ENCODE assay signal across 8 mouse cellular contexts in the genomic region with DNA sequence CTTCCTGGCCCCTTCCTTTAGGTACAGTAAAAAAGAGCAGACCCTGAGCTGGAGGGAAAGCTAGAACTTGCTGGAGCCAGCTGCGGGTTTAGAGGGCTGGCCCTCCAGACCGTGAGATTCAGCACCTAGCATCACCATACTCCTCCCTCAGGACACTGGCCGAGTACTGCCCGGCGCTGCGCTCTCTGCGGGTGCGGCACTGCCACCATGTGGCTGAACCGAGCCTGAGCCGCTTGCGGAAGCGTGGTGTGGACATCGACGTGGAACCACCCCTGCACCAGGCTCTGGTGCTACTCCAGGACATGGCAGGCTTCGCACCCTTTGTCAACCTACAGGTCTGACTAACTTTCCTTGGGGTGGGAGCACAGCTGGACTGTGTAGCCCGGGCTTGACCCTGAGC. TPM values are rescaled to one million over a fixed set of nuclear protein-coding genes. Genes with fewer than 3 reads are reported as not detected.
A peak's percentile ranks its signal among the peaks of the same experiment; 100 is the strongest.
DNase-seq lines count a peak whose midpoint lies in the region; ATAC-seq and TF ChIP-seq lines count a peak whose summit lies in the region.

No protein-coding gene starts in this region.

- no peaks in the 10 kb centered on the region for H3K9me3 ChIP-seq in heart, embryonic 10.5 days
- H3K9me3 ChIP-seq in kidney, embryonic 14.5 days (ENCODE audit: control insufficient read depth, low read length), result no peaks in the 10 kb centered on the region
- H3K9me3 ChIP-seq in liver, embryonic 15.5 days (replicated peaks), result no peaks in the 10 kb centered on the region

- no peaks in the 10 kb centered on the region for H3K79me3 ChIP-seq in C2C12 (ENCODE audit: low read depth)

- H3ac ChIP-seq in C2C12 (ENCODE audit: control insufficient read depth, insufficient read length, low read depth), result no peak overlapping the region

- peaks cover 10% of the 10 kb centered on the region for H3K27me3 ChIP-seq in C2C12 (ENCODE audit: control insufficient read depth, insufficient read depth, insufficient read length)
- H3K27me3 ChIP-seq in heart, embryonic 10.5 days (ENCODE audit: insufficient read depth, poor library complexity, severe bottlenecking), result peaks cover 34% of the 10 kb centered on the region
- peaks cover 22% of the 10 kb centered on the region for H3K27me3 ChIP-seq in kidney, embryonic 14.5 days (ENCODE audit: control insufficient read depth, insufficient read depth, low read length)
- peaks cover 38% of the 10 kb centered on the region for H3K27me3 ChIP-seq in liver, embryonic 15.5 days
- no peaks in the 10 kb centered on the region for H3K27me3 ChIP-seq in testis, adult 2 months (ENCODE audit: control insufficient read depth, insufficient read depth, low read length)

- H3K4me3 ChIP-seq in C2C12 (ENCODE audit: insufficient read depth, poor library complexity, severe bottlenecking), result no peak overlapping the region
- no peak overlapping the region for H3K4me3 ChIP-seq in embryonic fibroblast, embryonic 13.5 days (ENCODE audit: insufficient read depth, low read length)
- no peak overlapping the region for H3K4me3 ChIP-seq in heart, embryonic 10.5 days
- H3K4me3 ChIP-seq in kidney, embryonic 14.5 days (ENCODE audit: low read length), result no peak overlapping the region
- H3K4me3 ChIP-seq in liver, embryonic 15.5 days (replicated peaks), result peak overlapping the region; percentile 83
- 0 out of 2 replicates have a peak overlapping the region, but pooled peaks have one; percentile 5 for H3K4me3 ChIP-seq in testis, adult 2 months (ENCODE audit: control insufficient read depth, low read depth, low read length)

- no peaks in the 10 kb centered on the region for H3K79me2 ChIP-seq in C2C12 (ENCODE audit: control insufficient read depth, insufficient read depth)

- TF ChIP-seq CTCF in C2C12 (IDR thresholded peaks at IDR 0.05; ENCODE audit: control insufficient read depth, insufficient read depth, insufficient read length), result peak; percentile 99
- TF ChIP-seq CTCF in embryonic fibroblast, embryonic 13.5 days (IDR thresholded peaks at IDR 0.05; ENCODE audit: borderline replicate concordance, insufficient read depth, low read length), result peak; percentile 99
- peak; percentile 72; the same call in 1 of the 2 replicates for TF ChIP-seq CTCF in testis, adult 2 months (IDR thresholded peaks at IDR 0.05; ENCODE audit: control insufficient read depth, insufficient read depth, insufficient replicate concordance, low read depth, low read length)

- no peak for TF ChIP-seq POLR2A in embryonic fibroblast, embryonic 13.5 days (IDR thresholded peaks at IDR 0.05; ENCODE audit: low read depth, low read length)
- no peak for TF ChIP-seq POLR2A in testis, adult 2 months (IDR thresholded peaks at IDR 0.05; ENCODE audit: control insufficient read depth, low read depth, low read length)

- peak; percentile 54 for ATAC-seq in kidney, embryonic 14.5 days (ENCODE audit: low FRiP score, low TSS enrichment)
- ATAC-seq in liver, embryonic 15.5 days (ENCODE audit: insufficient read depth), result peak; percentile 32

- no peak overlapping the region for H3K4me2 ChIP-seq in kidney, embryonic 14.5 days (replicated peaks; ENCODE audit: low read depth, low read length)
- H3K4me2 ChIP-seq in liver, embryonic 15.5 days, result peak overlapping the region; percentile 100

- WGBS in heart, embryonic 10.5 days, result 5% methylated on average over 16 of the region's 16 CpGs
- 7% methylated on average over 16 of the region's 16 CpGs for WGBS in kidney, embryonic 14.5 days
- 5% methylated on average over 16 of the region's 16 CpGs for WGBS in liver, embryonic 15.5 days (ENCODE audit: insufficient replicate concordance)

- peak; percentile 87 for DNase-seq in adrenal gland, postnatal 25 days
- peak; percentile 94 for DNase-seq in heart, embryonic 10.5 days (ENCODE audit: low spot score)
- DNase-seq in neural tube, embryonic 10.5 days (ENCODE audit: extremely low spot score, low spot score), result peak; percentile 79

- no peak overlapping the region for H3K9ac ChIP-seq in kidney, embryonic 14.5 days (ENCODE audit: low read depth, low read length)
- H3K9ac ChIP-seq in liver, embryonic 15.5 days, result no peak overlapping the region

- no peaks in the 10 kb centered on the region for H3K36me3 ChIP-seq in C2C12 (ENCODE audit: control insufficient read depth, insufficient read depth)
- H3K36me3 ChIP-seq in heart, embryonic 10.5 days, result peaks cover 24% of the 10 kb centered on the region
- H3K36me3 ChIP-seq in kidney, embryonic 14.5 days (ENCODE audit: control insufficient read depth, insufficient read depth, low read length), result peaks cover 21% of the 10 kb centered on the region
- peaks cover 20% of the 10 kb centered on the region for H3K36me3 ChIP-seq in liver, embryonic 15.5 days (replicated peaks)
- no peaks in the 10 kb centered on the region for H3K36me3 ChIP-seq in testis, adult 2 months (ENCODE audit: control insufficient read depth, insufficient read depth, low read length)

- no peak overlapping the region for H3K27ac ChIP-seq in embryonic fibroblast, embryonic 13.5 days (ENCODE audit: insufficient read depth, low read length)
- no peak overlapping the region for H3K27ac ChIP-seq in heart, embryonic 10.5 days
- H3K27ac ChIP-seq in kidney, embryonic 14.5 days (ENCODE audit: low read depth, low read length), result no peak overlapping the region
- H3K27ac ChIP-seq in liver, embryonic 15.5 days (replicated peaks), result 0 out of 2 replicates have a peak overlapping the region, but pooled peaks have one; percentile 91
- no peak overlapping the region for H3K27ac ChIP-seq in testis, adult 2 months (ENCODE audit: control insufficient read depth, insufficient read depth, low read depth, low read length)

- no peaks in the 10 kb centered on the region for H3K4me1 ChIP-seq in embryonic fibroblast, embryonic 13.5 days (ENCODE audit: control insufficient read depth, insufficient read depth, low read length)
- peaks cover 35% of the 10 kb centered on the region for H3K4me1 ChIP-seq in heart, embryonic 10.5 days
- H3K4me1 ChIP-seq in kidney, embryonic 14.5 days (ENCODE audit: control insufficient read depth, insufficient read depth, low read length), result peaks cover 8% of the 10 kb centered on the region; the same call in 1 of the 2 replicates
- peaks cover 39% of the 10 kb centered on the region for H3K4me1 ChIP-seq in liver, embryonic 15.5 days (replicated peaks)
- H3K4me1 ChIP-seq in testis, adult 2 months (ENCODE audit: control insufficient read depth, insufficient read depth, low read length), result peaks cover 18% of the 10 kb centered on the region

TF ChIP-seq in C2C12, 6 proteins besides CTCF, POLR2A, EP300 and RAD21 (continues in another document):
- no peak for TF ChIP-seq FOSL1 (IDR thresholded peaks at IDR 0.05; ENCODE audit: insufficient read depth, low read length, poor library complexity, severe bottlenecking)
- no peak for TF ChIP-seq MYOG (IDR thresholded peaks at IDR 0.05; ENCODE audit: control insufficient read depth, extremely low read depth, insufficient read length)
- no peak for TF ChIP-seq CEBPB (IDR thresholded peaks at IDR 0.05; ENCODE audit: low read depth)

RNA-seq across cellular contexts. Expression of a gene that starts 2.0 kb away (rescaled TPM):
- polyA plus RNA-seq in C2C12 (2012; fragmentation: generic; extraction: Trizol), result 13.1 TPM
- 9.8 and 13.4 TPM in 2 replicates for total RNA-seq in adrenal gland, postnatal 25 days (2021)
- polyA plus RNA-seq in embryonic fibroblast, embryonic 13.5 days (2011; ENCODE audit: insufficient read length, low read depth, missing spikeins), result 3.2 and 3.9 TPM in 2 replicates
- polyA plus RNA-seq in heart, embryonic 10.5 days (2016; fragmentation: Nextera tagmentation; extraction: Ambion mirVana), result 10.3 and 11.3 TPM in 2 replicates
- 14.2 and 18.2 TPM in 2 replicates for polyA plus RNA-seq in kidney, embryonic 14.5 days (2014; fragmentation: Nextera tagmentation; extraction: Ambion mirVana)
- 12.2 and 12.4 TPM in 2 replicates for polyA plus RNA-seq in liver, embryonic 15.5 days (2015; fragmentation: Nextera tagmentation; extraction: Ambion mirVana)
- polyA plus RNA-seq in testis, adult 2 months (2012; rRNA removed), result 21.5 and 23.5 TPM in 2 replicates

RNA-seq across cellular contexts. Expression of a gene that starts 3.0 kb away (rescaled TPM):
- 11.8 TPM for polyA plus RNA-seq in C2C12 (2012; fragmentation: generic; extraction: Trizol)
- 8.6 and 12.7 TPM in 2 replicates for total RNA-seq in adrenal gland, postnatal 25 days (2021)
- 1.5 and 2.7 TPM in 2 replicates for polyA plus RNA-seq in embryonic fibroblast, embryonic 13.5 days (2011; ENCODE audit: insufficient read length, low read depth, missing spikeins)
- 6.9 and 10.1 TPM in 2 replicates for polyA plus RNA-seq in heart, embryonic 10.5 days (2016; fragmentation: Nextera tagmentation; extraction: Ambion mirVana)
- 1.7 and 1.8 TPM in 2 replicates for polyA plus RNA-seq in kidney, embryonic 14.5 days (2014; fragmentation: Nextera tagmentation; extraction: Ambion mirVana)
- polyA plus RNA-seq in liver, embryonic 15.5 days (2015; fragmentation: Nextera tagmentation; extraction: Ambion mirVana), result 5.0 and 5.7 TPM in 2 replicates
- 53.7 and 65.2 TPM in 2 replicates for polyA plus RNA-seq in testis, adult 2 months (2012; rRNA removed)

RNA-seq across cellular contexts. Expression of a gene that starts 8.6 kb away (rescaled TPM):
- polyA plus RNA-seq in C2C12 (2012; fragmentation: generic; extraction: Trizol), result 161 TPM
- 64.1 and 81.8 TPM in 2 replicates for total RNA-seq in adrenal gland, postnatal 25 days (2021)
- 62.4 and 67.7 TPM in 2 replicates for polyA plus RNA-seq in embryonic fibroblast, embryonic 13.5 days (2011; ENCODE audit: insufficient read length, low read depth, missing spikeins)
- 146 and 153 TPM in 2 replicates for polyA plus RNA-seq in heart, embryonic 10.5 days (2016; fragmentation: Nextera tagmentation; extraction: Ambion mirVana)
- 164 and 165 TPM in 2 replicates for polyA plus RNA-seq in kidney, embryonic 14.5 days (2014; fragmentation: Nextera tagmentation; extraction: Ambion mirVana)
- 73.0 and 82.8 TPM in 2 replicates for polyA plus RNA-seq in liver, embryonic 15.5 days (2015; fragmentation: Nextera tagmentation; extraction: Ambion mirVana)
- 24.5 and 28.4 TPM in 2 replicates for polyA plus RNA-seq in testis, adult 2 months (2012; rRNA removed)

RNA-seq across cellular contexts. Expression of a gene that starts 11.0 kb away (rescaled TPM):
- 1.3 TPM for polyA plus RNA-seq in C2C12 (2012; fragmentation: generic; extraction: Trizol)
- 6.3 and 8.8 TPM in 2 replicates for total RNA-seq in adrenal gland, postnatal 25 days (2021)
- 1.3 and 1.6 TPM in 2 replicates for polyA plus RNA-seq in embryonic fibroblast, embryonic 13.5 days (2011; ENCODE audit: insufficient read length, low read depth, missing spikeins)
- polyA plus RNA-seq in heart, embryonic 10.5 days (2016; fragmentation: Nextera tagmentation; extraction: Ambion mirVana), result 5.5 and 9.0 TPM in 2 replicates
- polyA plus RNA-seq in kidney, embryonic 14.5 days (2014; fragmentation: Nextera tagmentation; extraction: Ambion mirVana), result 7.9 and 10.8 TPM in 2 replicates
- 12.5 and 14.8 TPM in 2 replicates for polyA plus RNA-seq in liver, embryonic 15.5 days (2015; fragmentation: Nextera tagmentation; extraction: Ambion mirVana)
- 20.0 and 24.3 TPM in 2 replicates for polyA plus RNA-seq in testis, adult 2 months (2012; rRNA removed)

RNA-seq across cellular contexts. Expression of a gene that starts 20.2 kb away (rescaled TPM):
- 0.92 TPM for polyA plus RNA-seq in C2C12 (2012; fragmentation: generic; extraction: Trizol)
- total RNA-seq in adrenal gland, postnatal 25 days (2021), result 1.2 TPM in 1 of 2 replicates, not detected in the other
- 0.48 and 0.51 TPM in 2 replicates for polyA plus RNA-seq in embryonic fibroblast, embryonic 13.5 days (2011; ENCODE audit: insufficient read length, low read depth, missing spikeins)
- polyA plus RNA-seq in heart, embryonic 10.5 days (2016; fragmentation: Nextera tagmentation; extraction: Ambion mirVana), result 0.51 and 0.84 TPM in 2 replicates
- 2.7 and 3.5 TPM in 2 replicates for polyA plus RNA-seq in kidney, embryonic 14.5 days (2014; fragmentation: Nextera tagmentation; extraction: Ambion mirVana)
- 0.22 and 0.46 TPM in 2 replicates for polyA plus RNA-seq in liver, embryonic 15.5 days (2015; fragmentation: Nextera tagmentation; extraction: Ambion mirVana)
- 0.49 and 0.88 TPM in 2 replicates for polyA plus RNA-seq in testis, adult 2 months (2012; rRNA removed)

Comparison
In these comparisons a context has a peak if more than half of its experiments do, and no peak if none do; other contexts are left out.
1. H3K4me3 ChIP-seq: peak in liver, embryonic 15.5 days (single experiment) and testis, adult 2 months (single experiment); none in C2C12 (single experiment), embryonic fibroblast, embryonic 13.5 days (single experiment), heart, embryonic 10.5 days (single experiment) and kidney, embryonic 14.5 days (single experiment).
2. Peak in every context shown above with its lines, with median percentiles within 50 percentile points of each other: CTCF ChIP-seq and DNase-seq.